In the genomic region with DNA sequence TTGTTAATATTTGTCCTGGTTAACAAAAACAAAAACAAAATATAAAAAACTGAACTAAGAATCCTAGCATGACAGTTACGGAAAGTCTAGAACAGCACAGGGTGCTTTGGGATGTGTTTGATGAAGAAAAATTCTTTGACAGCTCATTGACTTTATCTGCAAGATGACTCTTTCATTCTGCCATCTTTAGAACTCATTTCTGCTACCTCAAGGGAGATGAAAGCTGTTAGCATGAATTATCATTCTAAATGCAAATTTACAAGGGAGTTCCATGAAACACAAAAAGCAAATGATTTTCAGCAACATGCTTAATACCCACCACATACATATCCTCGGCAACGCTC, we compare ENCODE assay signal across 22 mouse cellular contexts.
DNase-seq lines count a peak whose midpoint lies in the region; ATAC-seq lines count a peak whose summit lies in the region.
"Had no signal": no experiment of that assay in that cellular context is flagged by ENCODE, and none has a peak within 500 bp of the region (broad histone marks: within the 10 kb centered on the region; RNA-seq: fewer than 3 reads in every experiment).

No protein-coding gene starts in this region.

- H3K4me2 ChIP-seq in forebrain, embryonic 13.5 days: no peak overlapping the region
- H3K4me2 ChIP-seq in forebrain, embryonic 12.5 days: no peak overlapping the region
- H3K4me2 ChIP-seq in midbrain, embryonic 12.5 days (replicated peaks): no peak overlapping the region
- no peak overlapping the region for H3K4me2 ChIP-seq in midbrain, embryonic 11.5 days
- H3K4me2 ChIP-seq in midbrain, embryonic 14.5 days (ENCODE audit: low read length): no peak overlapping the region
- H3K4me2 ChIP-seq in intestine, embryonic 16.5 days (ENCODE audit: low read depth, low read length): no peak overlapping the region
- H3K4me2 ChIP-seq: embryonic facial prominence, embryonic 12.5 days; heart, embryonic 13.5 days; limb, embryonic 15.5 days; lung, embryonic 14.5 days had no signal

- peak; percentile 48; the same call in 1 of the 2 replicates for ATAC-seq in forebrain, embryonic 13.5 days
- ATAC-seq in forebrain, embryonic 12.5 days (ENCODE audit: low FRiP score): no peak
- no peak for ATAC-seq in midbrain, embryonic 12.5 days (ENCODE audit: low FRiP score, low read depth)
- ATAC-seq in midbrain, embryonic 11.5 days (ENCODE audit: low FRiP score): no peak
- no peak for ATAC-seq in midbrain, embryonic 14.5 days (ENCODE audit: low FRiP score, low TSS enrichment)
- no peak for ATAC-seq in intestine, embryonic 16.5 days
- ATAC-seq: activated CD4-positive, CD25-positive, alpha-beta regulatory T cell, adult 4 months had no signal

- peaks cover 11% of the 10 kb centered on the region for H3K4me1 ChIP-seq in forebrain, embryonic 13.5 days
- H3K4me1 ChIP-seq in forebrain, embryonic 12.5 days: peaks cover 12% of the 10 kb centered on the region
- peaks cover 19% of the 10 kb centered on the region; the same call in 1 of the 2 replicates for H3K4me1 ChIP-seq in midbrain, embryonic 12.5 days
- H3K4me1 ChIP-seq in midbrain, embryonic 11.5 days (ENCODE audit: control insufficient read depth, insufficient read depth, low read length): peaks cover 5% of the 10 kb centered on the region
- H3K4me1 ChIP-seq in midbrain, embryonic 14.5 days (ENCODE audit: control insufficient read depth, insufficient read depth, low read length): peaks cover 21% of the 10 kb centered on the region
- no peaks in the 10 kb centered on the region for H3K4me1 ChIP-seq in intestine, embryonic 16.5 days (ENCODE audit: control insufficient read depth, insufficient read depth, low read length)
- H3K4me1 ChIP-seq: embryonic facial prominence, embryonic 12.5 days; limb, embryonic 15.5 days; megakaryocyte, embryonic 14.5 days had no signal

- H3K9ac ChIP-seq in forebrain, embryonic 13.5 days: no peak overlapping the region
- no peak overlapping the region for H3K9ac ChIP-seq in forebrain, embryonic 12.5 days
- no peak overlapping the region for H3K9ac ChIP-seq in midbrain, embryonic 12.5 days (replicated peaks)
- no peak overlapping the region for H3K9ac ChIP-seq in midbrain, embryonic 11.5 days (ENCODE audit: low read length)
- no peak overlapping the region for H3K9ac ChIP-seq in midbrain, embryonic 14.5 days (replicated peaks; ENCODE audit: low read length)
- H3K9ac ChIP-seq in intestine, embryonic 16.5 days (ENCODE audit: low read depth, low read length): no peak overlapping the region
- H3K9ac ChIP-seq: embryonic facial prominence, embryonic 12.5 days; heart, embryonic 13.5 days; limb, embryonic 15.5 days; liver, embryonic 14.5 days; lung, embryonic 14.5 days had no signal

- no peak for DNase-seq in midbrain, embryonic 11.5 days (ENCODE audit: low spot score, missing footprints)
- DNase-seq in midbrain, embryonic 14.5 days: no peak
- DNase-seq in kidney, postnatal 10 days: no peak
- DNase-seq: adrenal gland, adult 8-10 months; cerebellum, adult 11-12 months; heart, postnatal 14 days; kidney, adult 18-20 months; lung, embryonic 14.5 days; lung, postnatal 36 days; thymus, adult 18-20 months; thymus, postnatal 36 days had no signal

- H3K4me3 ChIP-seq in forebrain, embryonic 13.5 days: no peak overlapping the region
- H3K4me3 ChIP-seq in forebrain, embryonic 12.5 days (replicated peaks): no peak overlapping the region
- no peak overlapping the region for H3K4me3 ChIP-seq in midbrain, embryonic 12.5 days
- no peak overlapping the region for H3K4me3 ChIP-seq in midbrain, embryonic 11.5 days (ENCODE audit: low read depth, low read length)
- no peak overlapping the region for H3K4me3 ChIP-seq in midbrain, embryonic 14.5 days (replicated peaks; ENCODE audit: low read depth, low read length)
- no peak overlapping the region for H3K4me3 ChIP-seq in intestine, embryonic 16.5 days (ENCODE audit: low read length)
- H3K4me3 ChIP-seq: embryonic facial prominence, embryonic 12.5 days; erythroblast, embryonic 14.5 days; heart, embryonic 13.5 days; limb, embryonic 15.5 days; megakaryocyte, embryonic 14.5 days had no signal

- no peaks in the 10 kb centered on the region for H3K9me3 ChIP-seq in forebrain, embryonic 13.5 days (replicated peaks)
- H3K9me3 ChIP-seq in forebrain, embryonic 12.5 days: no peaks in the 10 kb centered on the region
- H3K9me3 ChIP-seq in midbrain, embryonic 12.5 days: no peaks in the 10 kb centered on the region
- no peaks in the 10 kb centered on the region for H3K9me3 ChIP-seq in midbrain, embryonic 11.5 days (ENCODE audit: control insufficient read depth, low read length)
- H3K9me3 ChIP-seq in midbrain, embryonic 14.5 days (ENCODE audit: control insufficient read depth, low read length): no peaks in the 10 kb centered on the region
- H3K9me3 ChIP-seq in intestine, embryonic 16.5 days (ENCODE audit: control insufficient read depth, low read length): no peaks in the 10 kb centered on the region
- H3K9me3 ChIP-seq: embryonic facial prominence, embryonic 12.5 days; heart, embryonic 13.5 days; limb, embryonic 15.5 days had no signal

- H3K27me3 ChIP-seq in forebrain, embryonic 13.5 days: no peaks in the 10 kb centered on the region
- no peaks in the 10 kb centered on the region for H3K27me3 ChIP-seq in forebrain, embryonic 12.5 days
- no peaks in the 10 kb centered on the region for H3K27me3 ChIP-seq in midbrain, embryonic 12.5 days
- no peaks in the 10 kb centered on the region for H3K27me3 ChIP-seq in midbrain, embryonic 11.5 days (ENCODE audit: control insufficient read depth, insufficient read depth, low read length)
- no peaks in the 10 kb centered on the region for H3K27me3 ChIP-seq in midbrain, embryonic 14.5 days (ENCODE audit: control insufficient read depth, insufficient read depth, low read length)
- H3K27me3 ChIP-seq in intestine, embryonic 16.5 days (replicated peaks; ENCODE audit: control insufficient read depth, insufficient read depth, low read length): no peaks in the 10 kb centered on the region
- H3K27me3 ChIP-seq: embryonic facial prominence, embryonic 12.5 days; heart, embryonic 13.5 days; limb, embryonic 15.5 days; megakaryocyte, embryonic 14.5 days had no signal

- H3K27ac ChIP-seq in forebrain, embryonic 13.5 days: no peak overlapping the region; the same call in 1 of the 2 replicates
- H3K27ac ChIP-seq in forebrain, embryonic 12.5 days: no peak overlapping the region
- H3K27ac ChIP-seq in midbrain, embryonic 12.5 days (replicated peaks): peak overlapping the region; percentile 49; the same call in 1 of the 2 replicates
- no peak overlapping the region for H3K27ac ChIP-seq in midbrain, embryonic 11.5 days (ENCODE audit: low read depth, low read length)
- peak overlapping the region; percentile 74 for H3K27ac ChIP-seq in midbrain, embryonic 14.5 days (replicated peaks; ENCODE audit: low read depth, low read length)
- no peak overlapping the region for H3K27ac ChIP-seq in intestine, embryonic 16.5 days (ENCODE audit: low read length)
- H3K27ac ChIP-seq: embryonic facial prominence, embryonic 12.5 days; heart, embryonic 13.5 days; limb, embryonic 15.5 days; liver, embryonic 14.5 days had no signal

- H3K36me3 ChIP-seq in forebrain, embryonic 13.5 days (ENCODE audit: poor library complexity, severe bottlenecking): no peaks in the 10 kb centered on the region
- no peaks in the 10 kb centered on the region for H3K36me3 ChIP-seq in forebrain, embryonic 12.5 days (replicated peaks)
- H3K36me3 ChIP-seq in midbrain, embryonic 12.5 days: no peaks in the 10 kb centered on the region
- H3K36me3 ChIP-seq in midbrain, embryonic 11.5 days (ENCODE audit: control insufficient read depth, insufficient read depth, low read length): no peaks in the 10 kb centered on the region
- no peaks in the 10 kb centered on the region for H3K36me3 ChIP-seq in midbrain, embryonic 14.5 days (ENCODE audit: control insufficient read depth, insufficient read depth, low read length)
- no peaks in the 10 kb centered on the region for H3K36me3 ChIP-seq in intestine, embryonic 16.5 days (ENCODE audit: control insufficient read depth, insufficient read depth, low read length)
- H3K36me3 ChIP-seq: embryonic facial prominence, embryonic 12.5 days; heart, embryonic 13.5 days; limb, embryonic 15.5 days had no signal

- WGBS in forebrain, embryonic 13.5 days: 82% methylated on average over 3 of the region's 3 CpGs
- 91% methylated on average over 3 of the region's 3 CpGs for WGBS in forebrain, embryonic 12.5 days
- WGBS in midbrain, embryonic 12.5 days: 88% methylated on average over 3 of the region's 3 CpGs
- 83% methylated on average over 3 of the region's 3 CpGs for WGBS in midbrain, embryonic 11.5 days
- 73% methylated on average over 3 of the region's 3 CpGs for WGBS in midbrain, embryonic 14.5 days
- 85% methylated on average over 3 of the region's 3 CpGs for WGBS in intestine, embryonic 16.5 days

Comparison
In these comparisons a context has a peak if more than half of its experiments do, and no peak if none do; other contexts are left out.
1. H3K27ac ChIP-seq: peak in midbrain, embryonic 12.5 days (single experiment) and midbrain, embryonic 14.5 days (single experiment); none in forebrain, embryonic 13.5 days (single experiment), forebrain, embryonic 12.5 days (single experiment), midbrain, embryonic 11.5 days (single experiment) and intestine, embryonic 16.5 days (single experiment).